Mouse (Mus musculus): ENCODE results near the gene Gps2. TPM values are rescaled to one million over a fixed set of nuclear protein-coding genes. Genes with fewer than 3 reads are reported as not detected.

Gene Gps2
- total and polyA plus RNA-seq, 3 experiments, result 25.0 to 73.6 (median 29.4) TPM

GRCm38 (mm10) chr11:69914372-69914764 is 680 bp downstream of the Gps2 start:
- H3K9ac ChIP-seq (ENCODE audit: insufficient read depth, low read depth), result peak overlapping the region; percentile 71
- no peaks in the 10 kb centered on the region for H3K27me3 ChIP-seq (replicated peaks)
- H3K79me2 ChIP-seq (replicated peaks; ENCODE audit: control insufficient read depth, extremely low read depth, insufficient read depth, poor library complexity, severe bottlenecking), result peaks cover 34% of the 10 kb centered on the region
- DNase-seq (ENCODE audit: extremely low read depth), result no peak
- peaks cover 80 to 92% of the 10 kb centered on the region in 2 experiments for H3K36me3 ChIP-seq (replicated peaks in 1 of 2; ENCODE audit: control insufficient read depth in 1 of 2, insufficient read depth in 1 of 2, low read length in 1 of 2)
- H3K27ac ChIP-seq (ENCODE audit: insufficient read depth, low read depth), result peak overlapping the region; percentile 54
- in situ Hi-C loops (cut with MboI; ENCODE audit: low pct_ligation_motif_present, low pct_unique_long_range_greater_than_20kb, low sequenced_read_pairs) (no loop called here), dilution Hi-C loops (cut with MboI; ENCODE audit: extremely low pct_ligation_motif_present, extremely low pct_unique_long_range_greater_than_20kb, low sequenced_read_pairs) (no loop called here)
- no peaks in the 10 kb centered on the region for H3K9me3 ChIP-seq (replicated peaks; ENCODE audit: low read length)
- peak overlapping the region; percentile 77 for H3K4me2 ChIP-seq (ENCODE audit: insufficient read depth, low read depth, poor library complexity, severe bottlenecking)
- TF ChIP-seq UBTF (IDR thresholded peaks at IDR 0.05; ENCODE audit: low read depth, low read length), result peak; percentile 20; the same call in 1 of the 2 replicates
- no peak for TF ChIP-seq POLR2A (IDR thresholded peaks at IDR 0.05; ENCODE audit: low read depth, low read length)
- peak; percentile 1; the same call in 1 of the 2 replicates for TF ChIP-seq ZMIZ1 (IDR thresholded peaks at IDR 0.05; ENCODE audit: low read depth, low read length)
- TF ChIP-seq USF2 (conservative IDR thresholded peaks at IDR 0.05; ENCODE audit: low read depth, low read length), result no peak
- no peak for TF ChIP-seq MAZ (IDR thresholded peaks at IDR 0.05; ENCODE audit: low read depth, low read length)
- no peak for TF ChIP-seq NELFE (IDR thresholded peaks at IDR 0.05; ENCODE audit: low read depth, low read length)
- H3K4me1 ChIP-seq (ENCODE audit: control insufficient read depth in 1 of 2, insufficient read depth in 2 of 2), result peaks cover 21 to 61% of the 10 kb centered on the region in 2 experiments
- peak overlapping the region; percentile 67 to 91 (median 79) for H3K4me3 ChIP-seq (replicated peaks in 1 of 3; ENCODE audit: low read depth in 2 of 3, low read length in 2 of 3, poor library complexity in 1 of 3)

DNA sequence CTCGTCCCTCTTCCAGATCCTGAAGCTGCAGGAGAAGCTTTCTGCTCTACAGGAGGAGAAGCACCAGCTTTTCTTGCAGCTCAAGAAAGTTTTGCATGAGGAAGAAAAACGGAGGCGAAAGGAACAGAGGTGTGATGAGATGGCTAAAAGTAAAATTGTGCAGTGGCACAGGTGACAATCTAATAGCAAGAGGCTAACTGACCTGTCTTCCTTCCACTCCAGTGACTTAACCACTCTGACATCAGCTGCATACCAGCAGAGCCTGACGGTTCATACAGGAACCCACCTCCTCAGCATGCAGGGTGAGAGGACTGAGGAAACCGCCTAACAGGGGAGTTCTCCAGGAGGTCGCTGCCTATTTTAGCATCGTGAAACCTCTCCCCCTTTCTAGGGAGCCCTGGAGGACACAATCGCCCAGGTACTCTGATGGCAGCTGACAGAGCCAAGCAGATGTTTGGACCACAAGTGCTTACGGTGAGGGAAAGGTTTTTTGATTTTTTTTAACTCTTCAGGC is 1.3 kb downstream of the Gps2 start:
- Histone ChIP-seq H3K79me2 (replicated peaks; ENCODE audit: control insufficient read depth, extremely low read depth, insufficient read depth, poor library complexity, severe bottlenecking) (peaks cover 40% of the 10 kb centered on the region), H3K9ac (ENCODE audit: insufficient read depth, low read depth) (no peak overlapping the region), H3K4me1 (ENCODE audit: control insufficient read depth in 1 of 2, insufficient read depth in 2 of 2) (peaks cover 21 to 61% of the 10 kb centered on the region in 2 experiments), H3K9me3 (replicated peaks; ENCODE audit: low read length) (no peaks in the 10 kb centered on the region), H3K27me3 (replicated peaks) (no peaks in the 10 kb centered on the region), H3K27ac (ENCODE audit: insufficient read depth, low read depth) (no peak overlapping the region), H3K36me3 (replicated peaks in 1 of 2; ENCODE audit: control insufficient read depth in 1 of 2, insufficient read depth in 1 of 2, low read length in 1 of 2) (peaks cover 74 to 88% of the 10 kb centered on the region in 2 experiments), H3K4me2 (ENCODE audit: insufficient read depth, low read depth, poor library complexity, severe bottlenecking) (peak overlapping the region; percentile 77), H3K4me3 (replicated peaks in 1 of 3; ENCODE audit: low read depth in 2 of 3, low read length in 2 of 3, poor library complexity in 1 of 3) (peak overlapping the region; percentile 67 to 91 (median 79))
- TF ChIP-seq POLR2A (IDR thresholded peaks at IDR 0.05; ENCODE audit: low read depth, low read length), result peak; percentile 50; the same call in 1 of the 2 replicates
- no peak for TF ChIP-seq JUN (IDR thresholded peaks at IDR 0.05; ENCODE audit: insufficient read depth, low read depth, low read length)
- TF ChIP-seq POLR2AphosphoS2 (IDR thresholded peaks at IDR 0.05; ENCODE audit: low read depth, low read length), result peak; percentile 53; the same call in 1 of the 2 replicates
- TF ChIP-seq MAFK (IDR thresholded peaks at IDR 0.05; ENCODE audit: insufficient replicate concordance, low read length), result no peak
- dilution Hi-C loops (cut with MboI; ENCODE audit: extremely low pct_ligation_motif_present, extremely low pct_unique_long_range_greater_than_20kb, low sequenced_read_pairs) (no loop called here), in situ Hi-C loops (cut with MboI; ENCODE audit: low pct_ligation_motif_present, low pct_unique_long_range_greater_than_20kb, low sequenced_read_pairs) (loop anchor here (5.0 kb wide), 1 partner anchor 33 kb away; the partner anchor contains the start of gene Kctd11)
- no peak for DNase-seq (ENCODE audit: extremely low read depth)

DNA sequence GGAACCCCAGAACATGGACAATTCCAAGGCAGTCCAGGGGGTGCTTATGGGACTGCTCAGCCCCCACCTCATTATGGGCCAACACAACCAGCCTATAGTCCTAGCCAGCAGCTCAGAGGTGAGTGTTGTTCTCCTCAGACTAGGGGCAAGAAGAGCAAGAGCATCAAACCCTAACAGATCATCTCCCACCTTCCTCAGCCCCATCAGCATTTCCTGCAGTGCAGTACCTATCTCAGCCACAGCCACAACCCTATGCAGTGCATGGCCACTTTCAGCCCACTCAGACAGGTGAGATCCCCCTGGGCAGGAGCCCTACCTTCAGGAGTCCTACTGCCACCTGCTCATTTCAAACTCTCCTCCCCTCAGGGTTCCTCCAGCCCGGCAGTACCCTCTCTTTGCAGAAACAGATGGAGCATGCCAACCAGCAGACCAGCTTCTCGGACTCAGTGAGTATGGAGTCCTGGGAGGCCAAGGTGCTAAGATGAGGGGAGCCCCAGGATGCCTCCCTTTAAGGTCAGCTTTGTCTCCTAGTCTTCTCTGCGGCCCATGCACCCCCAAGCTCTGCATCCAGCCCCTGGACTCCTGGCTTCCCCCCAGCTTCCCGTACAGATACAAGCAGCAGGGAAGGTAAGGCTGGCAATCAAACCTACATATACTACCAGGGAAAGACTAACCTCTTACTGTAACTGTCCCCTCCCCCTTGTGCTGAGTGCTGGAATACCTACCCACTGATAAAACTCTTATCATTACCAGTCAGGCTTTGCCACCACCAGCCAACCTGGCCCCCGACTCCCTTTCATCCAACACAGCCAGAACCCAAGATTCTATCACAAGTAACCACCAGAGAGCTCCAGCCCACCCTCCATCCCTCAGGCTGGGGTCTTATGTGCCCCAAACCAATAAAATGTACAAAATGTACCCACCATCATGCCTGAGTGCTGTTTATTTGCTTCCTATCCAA is 2.3 kb downstream of the Gps2 start:
- dilution Hi-C loops (cut with MboI; ENCODE audit: extremely low pct_ligation_motif_present, extremely low pct_unique_long_range_greater_than_20kb, low sequenced_read_pairs), result no loop called here
- Histone ChIP-seq H3K9me3 (replicated peaks; ENCODE audit: low read length) (no peaks in the 10 kb centered on the region), H3K4me1 (ENCODE audit: control insufficient read depth in 1 of 2, insufficient read depth in 2 of 2) (peaks cover 21 to 61% of the 10 kb centered on the region in 2 experiments), H3K4me3 (replicated peaks in 1 of 3; ENCODE audit: low read depth in 2 of 3, low read length in 2 of 3, poor library complexity in 1 of 3) (peak overlapping the region in 1 of 3 experiments; percentile 8), H3K27ac (ENCODE audit: insufficient read depth, low read depth) (no peak overlapping the region), H3K9ac (ENCODE audit: insufficient read depth, low read depth) (no peak overlapping the region), H3K4me2 (ENCODE audit: insufficient read depth, low read depth, poor library complexity, severe bottlenecking) (no peak overlapping the region), H3K36me3 (replicated peaks in 1 of 2; ENCODE audit: control insufficient read depth in 1 of 2, insufficient read depth in 1 of 2, low read length in 1 of 2) (peaks cover 65 to 79% of the 10 kb centered on the region in 2 experiments), H3K27me3 (replicated peaks) (no peaks in the 10 kb centered on the region), H3K79me2 (replicated peaks; ENCODE audit: control insufficient read depth, extremely low read depth, insufficient read depth, poor library complexity, severe bottlenecking) (peaks cover 50% of the 10 kb centered on the region)
- no peak for DNase-seq (ENCODE audit: extremely low read depth)
- in situ Hi-C loops (cut with MboI; ENCODE audit: low pct_ligation_motif_present, low pct_unique_long_range_greater_than_20kb, low sequenced_read_pairs), result loop anchor here (5.0 kb wide), 1 partner anchor 34 kb away; the partner anchor contains the start of gene Kctd11
- TF ChIP-seq IRF4 (IDR thresholded peaks at IDR 0.05; ENCODE audit: low read depth, low read length) (no peak), ZKSCAN1 (IDR thresholded peaks at IDR 0.05; ENCODE audit: borderline replicate concordance, low read depth, low read length) (no peak), USF1 (IDR thresholded peaks at IDR 0.05; ENCODE audit: low read depth, low read length) (no peak), PAX5 (IDR thresholded peaks at IDR 0.05; ENCODE audit: low read length) (no peak), MXI1 (IDR thresholded peaks at IDR 0.05; ENCODE audit: low read depth, low read length) (no peak), CHD1 (IDR thresholded peaks at IDR 0.05; ENCODE audit: low read depth, low read length) (no peak), JUND (conservative IDR thresholded peaks at IDR 0.05; ENCODE audit: low read depth, low read length) (no peak), EP300 (IDR thresholded peaks at IDR 0.05; ENCODE audit: low read length) (no peak), MAZ (IDR thresholded peaks at IDR 0.05; ENCODE audit: low read depth, low read length) (no peak), HCFC1 (IDR thresholded peaks at IDR 0.05; ENCODE audit: low read depth, low read length) (no peak), RCOR1 (conservative IDR thresholded peaks at IDR 0.05; ENCODE audit: low read depth, low read length) (no peak), ETS1 (conservative IDR thresholded peaks at IDR 0.05; ENCODE audit: low read depth, low read length) (no peak), ZMIZ1 (IDR thresholded peaks at IDR 0.05; ENCODE audit: low read depth, low read length) (peak; percentile 70), JUN (IDR thresholded peaks at IDR 0.05; ENCODE audit: insufficient read depth, low read depth, low read length) (no peak), MAFK (IDR thresholded peaks at IDR 0.05; ENCODE audit: insufficient replicate concordance, low read length) (no peak), MAX (IDR thresholded peaks at IDR 0.05; ENCODE audit: low read length) (no peak), POLR2A (IDR thresholded peaks at IDR 0.05; ENCODE audit: low read depth, low read length) (peak; percentile 55)
